Mouse (Mus musculus) kidney, postnatal 25 days (tissue): ENCODE measurements around the gene Tspan3.

Experiments
- DNase-seq, 2 experiments: peaks; one replicate each; pipeline ENCODE4 v3.0.0; 2021; ENCODE audit warnings: mixed read lengths in 2 of 2

Tspan3 gene

DNA sequence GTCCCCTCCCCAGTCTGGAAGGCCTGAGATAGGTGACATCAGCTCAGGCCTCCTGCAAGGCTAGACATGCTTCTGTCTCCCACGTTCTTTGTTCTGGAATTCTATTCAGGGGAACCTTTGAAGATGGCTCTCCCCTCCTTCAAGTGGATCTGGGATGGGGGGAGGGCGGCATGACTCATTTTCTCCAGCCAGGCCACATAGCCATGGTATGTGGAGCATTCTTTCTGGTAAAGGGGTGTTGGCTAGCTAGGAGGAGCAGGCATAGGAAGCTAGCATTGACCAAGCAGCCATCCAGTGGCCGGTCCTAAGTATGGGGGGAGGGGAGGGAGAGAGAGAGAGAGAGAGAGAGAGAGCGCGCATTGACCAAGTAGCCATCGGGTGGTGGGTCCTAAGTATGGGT is 57.8 kb downstream of the Tspan3 start:
- no peak for DNase-seq

DNA sequence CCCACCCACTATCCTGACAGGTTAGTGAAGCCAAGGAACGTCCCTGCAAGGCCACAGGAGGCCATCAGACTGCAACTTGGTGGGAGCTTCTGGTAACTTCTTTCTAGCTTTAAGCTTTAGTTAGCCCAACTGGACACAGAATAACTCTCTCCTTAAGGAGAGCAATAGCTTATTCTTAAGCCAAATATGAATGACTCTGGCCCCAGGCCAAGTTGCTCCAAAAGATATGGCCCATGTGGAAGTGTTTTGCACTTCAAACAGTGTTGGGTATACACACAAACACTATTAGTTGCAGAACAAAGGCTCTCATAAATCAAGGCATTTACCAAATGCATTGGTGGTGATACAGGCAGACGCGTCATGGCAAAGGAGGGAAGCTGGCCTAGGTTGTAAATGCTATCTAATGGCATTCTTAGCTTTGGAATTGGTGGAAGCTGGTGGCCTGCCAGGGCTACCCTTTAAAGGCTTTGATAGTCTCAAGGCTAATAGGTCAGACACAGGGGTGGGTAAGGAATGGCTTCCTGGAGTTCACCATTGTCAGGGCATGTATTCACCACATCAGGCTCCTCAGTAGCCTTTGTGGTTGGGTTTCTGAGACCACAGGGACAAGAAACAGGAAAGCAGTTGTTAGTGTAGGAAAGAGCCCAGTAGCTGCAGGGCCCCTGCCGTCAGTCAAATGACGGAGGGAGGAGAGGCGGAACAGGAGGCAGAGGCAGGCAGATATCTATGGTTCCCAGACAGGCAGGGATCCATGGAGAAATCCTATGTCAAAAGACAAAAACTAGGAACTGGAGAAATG is 58.8 kb downstream of the Tspan3 start:
- no peak for DNase-seq

- no peak for DNase-seq
These were observed 60.4 kb downstream of the Tspan3 start for GRCm38 (mm10) chr9:56104921-56105320.

DNA sequence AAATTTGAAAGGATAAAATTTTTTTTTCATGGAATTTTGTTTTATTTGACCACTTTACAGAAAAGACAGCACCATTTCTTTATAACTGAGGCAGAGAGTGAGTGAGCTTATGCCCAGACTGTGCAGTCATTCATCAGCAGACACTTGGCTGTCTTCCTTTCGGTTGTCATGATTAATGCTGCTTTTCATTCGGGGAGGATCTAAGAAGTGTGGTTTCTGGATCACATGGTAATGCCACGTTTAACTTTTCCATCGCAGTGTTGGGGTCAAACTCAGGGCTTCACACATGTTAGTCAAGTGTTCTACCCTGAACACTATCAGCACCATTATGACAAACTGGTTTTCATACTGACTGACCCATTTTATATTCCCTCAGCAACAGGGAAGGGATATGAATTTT is 64.3 kb downstream of the Tspan3 start:
- DNase-seq: no peak

- DNase-seq: no peak
These were observed 65.2 kb downstream of the Tspan3 start for GRCm38 (mm10) chr9:56100041-56100522.

GRCm38 (mm10) chr9:56097584-56098298 is 67.5 kb downstream of the Tspan3 start:
- DNase-seq: no peak

- DNase-seq: no peak
These were observed 73.2 kb downstream of the Tspan3 start for GRCm38 (mm10) chr9:56092102-56092501.

- no peak for DNase-seq
These were observed 74.6 kb downstream of the Tspan3 start for GRCm38 (mm10) chr9:56090546-56091225.

DNA sequence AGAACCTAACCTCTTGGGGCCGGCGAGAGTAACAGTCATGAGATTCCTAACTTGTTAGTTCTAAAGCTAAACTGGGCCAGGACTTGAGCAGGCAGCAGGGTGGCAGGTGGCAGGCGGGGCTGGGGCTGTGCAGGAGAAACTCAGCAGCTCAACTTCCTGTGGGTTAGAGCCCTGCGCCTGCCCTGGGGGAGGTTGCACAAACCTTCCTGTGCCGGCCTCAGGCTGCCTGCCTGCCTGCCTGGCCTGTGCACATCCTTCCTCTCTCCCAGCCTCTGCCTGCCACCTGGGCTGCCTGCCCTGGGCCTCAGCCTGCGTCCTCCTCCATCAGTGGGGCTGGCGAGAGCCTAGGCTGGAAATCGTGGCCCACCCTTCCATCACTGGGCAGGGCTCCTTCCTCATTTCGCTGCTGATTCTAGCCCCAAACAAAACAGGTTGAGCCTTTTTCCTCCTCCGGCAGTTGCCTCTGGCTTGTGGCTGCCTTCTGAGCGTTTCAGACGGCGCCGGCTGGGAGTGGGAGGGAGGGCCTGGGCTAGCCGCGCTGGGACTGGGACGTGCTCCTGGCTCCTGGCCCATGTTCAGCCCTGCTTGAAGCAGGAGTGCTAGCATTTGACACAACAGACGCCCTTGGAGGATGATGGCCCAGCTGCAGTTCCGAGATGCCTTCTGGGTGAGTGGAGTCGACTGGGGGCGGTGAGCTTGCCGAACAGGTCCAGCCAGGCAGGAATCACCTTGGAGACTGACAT is 75.3 kb downstream of the Tspan3 start, which contains the start of gene Pstpip1:
Gene Pstpip1, plus strand, starts transcription at position 185 of the 743 bp plus-strand sequence.
- DNase-seq: peak; percentile 62 to 81

DNA sequence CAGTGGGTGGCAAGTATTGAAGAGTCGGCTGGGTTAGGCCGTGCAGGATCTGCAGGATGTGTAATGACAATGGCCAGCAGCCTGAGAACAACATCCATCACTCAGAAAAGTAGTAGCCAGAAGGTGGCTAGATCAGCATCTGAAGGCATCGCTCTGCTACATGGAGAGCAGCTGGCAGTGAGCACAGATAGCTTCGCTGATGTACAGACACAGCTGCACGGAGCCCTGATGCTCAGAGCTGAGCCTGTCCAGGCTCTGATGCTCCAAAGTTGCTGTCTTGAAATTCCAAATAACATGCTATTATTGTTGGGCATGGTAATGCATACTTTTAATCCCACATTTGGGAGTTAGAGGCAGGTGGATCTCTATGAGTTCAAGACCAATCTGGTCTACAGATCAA is 78.8 kb downstream of the Tspan3 start:
- DNase-seq: no peak
